Mouse (Mus musculus): ENCODE results near the gene Smarce1.

Smarce1 gene

DNA sequence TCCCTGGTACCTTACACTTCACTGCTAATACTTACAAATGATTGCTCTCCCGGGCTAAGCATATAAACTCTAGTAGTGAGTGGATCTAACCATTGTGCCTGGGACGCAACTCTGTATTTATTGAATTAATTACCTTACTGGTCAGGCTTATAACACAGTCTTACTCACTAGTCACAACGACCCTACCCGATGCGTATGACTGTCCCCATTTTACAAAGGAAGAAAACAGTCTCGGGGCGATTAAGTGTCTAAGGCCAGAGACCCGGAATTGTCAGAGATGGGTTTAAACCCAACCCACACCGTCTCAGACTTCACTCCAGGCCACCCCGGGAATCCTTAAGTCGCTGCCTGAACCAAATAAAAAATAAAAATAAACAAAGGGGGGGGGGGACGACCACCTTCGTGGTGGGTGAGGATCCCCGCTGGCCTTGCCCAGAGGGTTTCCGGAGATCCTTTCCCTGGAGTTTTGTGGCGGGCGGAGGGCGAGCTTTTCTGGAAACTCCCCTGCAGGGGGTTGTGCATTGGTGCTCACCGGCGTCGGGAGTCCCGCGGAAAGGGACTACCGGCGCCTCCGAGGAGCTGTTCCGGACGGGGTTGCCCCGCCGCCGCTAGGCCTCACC lies 1.1 kb downstream of the Smarce1 start:
- no peak for DNase-seq (ENCODE audit: low spot score in 2 of 2)

- peak in 1 of 2 experiments; percentile 45 for DNase-seq (ENCODE audit: low spot score in 2 of 2)
Measured at GRCm38 (mm10) chr11:99226298-99226697, 4.5 kb downstream of the Smarce1 start.

- no peak for DNase-seq (ENCODE audit: low spot score in 2 of 2)
Measured at GRCm38 (mm10) chr11:99223310-99223709, 7.5 kb downstream of the Smarce1 start.

DNA sequence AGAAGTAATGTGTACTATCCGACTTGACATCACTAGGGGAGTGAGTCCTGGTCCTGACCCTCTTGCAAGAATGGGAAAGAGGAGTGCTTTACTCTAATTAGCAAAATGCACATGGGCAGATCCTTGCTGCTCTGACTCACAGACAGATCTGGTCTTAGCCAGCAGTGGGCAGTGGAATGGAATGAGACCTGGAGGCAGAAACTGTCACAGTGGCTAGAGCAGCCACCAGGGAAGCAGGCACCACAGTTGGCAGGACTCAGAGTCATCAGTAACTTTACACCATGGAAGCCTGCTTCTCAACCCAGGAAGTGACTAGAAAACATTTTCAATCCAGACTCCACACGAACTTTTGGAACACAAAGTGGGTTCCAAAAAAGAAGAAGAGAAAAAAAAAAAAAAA lies 9.0 kb downstream of the Smarce1 start:
- DNase-seq (ENCODE audit: low spot score in 2 of 2) = no peak

- DNase-seq (ENCODE audit: low spot score in 2 of 2) = no peak
Measured at GRCm38 (mm10) chr11:99217248-99217986, 13.4 kb downstream of the Smarce1 start.

DNA sequence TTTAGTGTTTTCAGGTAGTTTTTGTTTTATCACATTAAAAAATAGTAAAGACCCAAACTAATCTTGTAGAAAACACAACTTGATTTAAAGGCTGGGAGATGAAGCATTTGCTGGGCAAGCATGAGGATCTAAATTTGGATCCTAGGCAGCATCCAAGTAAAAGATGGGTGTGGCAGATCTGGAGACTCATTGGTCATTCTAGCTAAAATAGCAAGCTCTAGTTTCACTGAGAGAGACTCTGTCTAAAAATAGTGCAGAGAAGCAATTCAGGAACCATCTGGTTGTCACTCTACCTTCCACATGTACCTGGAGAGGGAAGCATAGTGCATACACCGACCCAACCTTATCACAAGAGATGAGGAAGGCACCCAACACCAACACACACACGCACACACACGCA lies 14.6 kb downstream of the Smarce1 start:
- no peak for DNase-seq (ENCODE audit: low spot score in 2 of 2)

- no peak for DNase-seq (ENCODE audit: low spot score in 2 of 2)
Measured at GRCm38 (mm10) chr11:99212693-99213092, 18.1 kb downstream of the Smarce1 start.

- DNase-seq (ENCODE audit: low spot score in 2 of 2) = no peak
Measured at GRCm38 (mm10) chr11:99211964-99212363, 18.9 kb downstream of the Smarce1 start.

DNA sequence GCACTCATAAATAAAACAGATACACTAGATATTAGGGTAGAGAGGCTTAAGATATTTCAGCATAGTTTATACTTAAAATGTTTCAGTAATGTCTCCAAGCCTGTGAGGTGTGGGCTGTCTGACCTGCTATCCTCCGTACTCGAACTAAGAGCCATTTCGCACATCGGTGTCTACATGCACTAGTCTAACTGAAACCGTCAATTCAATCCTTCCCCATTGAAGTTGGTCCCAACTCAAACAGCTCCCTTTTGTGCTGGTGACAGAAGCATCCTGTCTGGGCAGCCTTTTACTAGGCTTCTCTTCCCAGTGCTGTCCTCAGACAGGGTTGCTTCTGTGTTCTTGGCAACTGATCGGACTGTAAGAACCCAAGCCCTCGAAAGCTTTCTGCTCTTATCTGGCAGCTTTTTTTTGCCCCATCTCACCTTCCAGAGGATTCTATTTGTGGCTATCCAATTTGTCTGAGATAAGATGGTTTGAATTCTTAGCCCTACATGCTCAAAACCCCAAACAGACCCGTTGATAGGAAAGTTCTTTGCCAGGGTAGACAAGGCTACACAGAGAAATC lies 22.6 kb downstream of the Smarce1 start:
- no peak for DNase-seq (ENCODE audit: low spot score in 2 of 2)

DNA sequence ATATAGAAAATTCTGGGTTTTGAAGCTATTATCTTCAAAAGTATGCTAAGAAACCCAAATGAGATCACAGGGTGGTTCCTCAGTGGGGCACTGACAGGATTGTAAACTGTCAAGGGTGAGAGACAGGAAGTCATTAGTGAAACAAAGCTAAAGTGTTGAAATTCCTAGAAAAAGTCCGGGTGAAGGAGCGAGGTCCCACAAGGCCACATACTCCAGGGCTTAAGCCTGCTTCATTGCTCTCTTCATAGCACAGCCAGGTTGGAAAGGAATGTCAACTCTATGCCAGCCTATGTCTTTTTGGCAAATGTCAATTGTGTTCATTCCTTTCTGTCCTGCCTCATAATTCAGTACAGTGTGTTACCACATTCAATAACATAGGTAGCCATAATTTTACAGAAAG lies 23.4 kb downstream of the Smarce1 start:
- DNase-seq (ENCODE audit: low spot score in 2 of 2) = no peak

GRCm38 (mm10) chr11:99206954-99207353 lies 23.9 kb downstream of the Smarce1 start:
- DNase-seq (ENCODE audit: low spot score in 2 of 2) = peak in 1 of 2 experiments; percentile 70

GRCm38 (mm10) chr11:99189154-99189582 lies 41.6 kb downstream of the Smarce1 start:
- peak; percentile 68 to 84 for DNase-seq (ENCODE audit: low spot score in 2 of 2)

DNA sequence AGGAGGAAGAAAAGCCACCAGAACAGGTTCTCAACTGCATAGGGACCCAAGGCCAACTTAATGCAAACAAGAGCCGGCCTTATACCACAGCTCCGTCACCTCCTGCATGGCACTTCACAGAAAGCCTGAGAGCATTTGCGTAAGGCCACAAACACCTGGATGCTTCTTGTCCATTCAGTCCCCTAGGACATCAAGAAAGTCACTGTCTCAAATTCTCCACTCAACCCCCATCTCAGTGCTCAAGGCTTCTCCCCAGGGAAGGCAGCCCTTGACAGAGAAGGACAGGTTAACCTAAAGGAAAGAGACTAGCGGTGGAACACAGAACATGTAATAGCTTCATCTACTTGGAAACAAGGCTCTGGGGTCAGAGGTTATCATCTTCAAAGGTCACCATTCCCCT lies 43.5 kb downstream of the Smarce1 start:
- DNase-seq (ENCODE audit: low spot score in 2 of 2) = no peak

GRCm38 (mm10) chr11:99186836-99187235 lies 44.0 kb downstream of the Smarce1 start:
- no peak for DNase-seq (ENCODE audit: low spot score in 2 of 2)

DNA sequence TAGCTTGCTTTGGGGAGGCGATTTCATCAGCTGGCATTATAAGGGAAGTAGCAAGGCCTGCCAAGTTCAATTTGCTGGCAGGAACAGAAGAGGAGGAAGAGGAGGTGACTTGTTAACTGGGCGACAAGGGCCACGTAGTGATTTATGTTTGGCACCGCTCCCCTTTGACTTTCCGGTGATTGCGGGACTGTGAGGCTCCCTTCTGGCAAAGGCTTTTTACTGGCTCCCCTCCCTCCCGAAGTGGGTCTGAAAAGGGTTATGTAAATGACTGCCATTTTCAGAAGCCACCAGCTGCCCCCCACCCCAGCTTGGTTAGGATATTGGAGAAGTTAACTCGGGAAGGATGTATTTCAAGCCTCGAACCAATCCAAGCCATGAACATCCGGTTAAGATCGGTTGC lies 48.2 kb downstream of the Smarce1 start:
- DNase-seq (ENCODE audit: low spot score in 2 of 2) = no peak

- no peak for DNase-seq (ENCODE audit: low spot score in 2 of 2)
Measured at GRCm38 (mm10) chr11:99180071-99180470, 50.7 kb downstream of the Smarce1 start.

- no peak for DNase-seq (ENCODE audit: low spot score in 2 of 2)
Measured at GRCm38 (mm10) chr11:99177925-99178198, 53.0 kb downstream of the Smarce1 start.

DNA sequence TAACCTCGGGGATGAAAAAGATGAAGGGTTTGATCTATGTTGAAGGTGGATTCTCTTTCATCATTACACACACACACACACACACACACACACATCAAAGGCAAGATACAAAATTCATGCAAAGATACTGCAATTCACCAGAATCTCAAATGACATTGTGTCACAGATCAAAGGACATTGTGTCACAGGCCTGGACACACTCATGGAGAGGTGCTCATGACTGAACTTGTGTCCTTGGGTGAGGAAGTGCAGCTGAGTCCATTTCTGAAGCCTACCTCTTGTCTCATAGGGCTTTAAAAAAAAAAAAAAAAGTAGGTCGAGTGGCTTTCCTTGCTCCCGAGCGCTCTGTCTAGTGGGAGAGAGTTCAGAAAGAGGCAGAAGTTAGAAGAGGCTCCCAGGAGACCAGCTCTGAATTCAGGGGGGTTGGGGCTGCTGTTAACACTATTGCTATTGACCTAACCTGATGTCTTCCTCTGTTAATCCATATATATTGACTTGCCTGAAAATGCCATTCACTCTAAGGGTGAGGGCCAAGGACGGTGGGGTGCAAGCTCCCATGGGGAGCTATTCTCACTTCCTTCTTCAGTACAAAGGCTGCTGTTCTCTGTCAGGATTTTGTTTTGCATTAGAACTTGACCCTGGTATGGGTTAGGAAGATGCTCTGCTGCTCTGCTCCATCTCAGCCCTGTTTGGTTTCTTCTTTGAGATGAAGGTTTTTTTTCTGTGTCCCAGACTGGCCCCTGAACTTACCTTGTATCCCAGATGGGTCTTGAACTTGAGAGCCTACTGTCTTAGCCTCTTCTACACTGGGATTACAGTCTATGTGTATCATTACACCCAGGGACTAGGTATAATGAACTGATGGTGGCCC lies 53.5 kb downstream of the Smarce1 start:
- no peak for DNase-seq (ENCODE audit: low spot score in 2 of 2)

DNA sequence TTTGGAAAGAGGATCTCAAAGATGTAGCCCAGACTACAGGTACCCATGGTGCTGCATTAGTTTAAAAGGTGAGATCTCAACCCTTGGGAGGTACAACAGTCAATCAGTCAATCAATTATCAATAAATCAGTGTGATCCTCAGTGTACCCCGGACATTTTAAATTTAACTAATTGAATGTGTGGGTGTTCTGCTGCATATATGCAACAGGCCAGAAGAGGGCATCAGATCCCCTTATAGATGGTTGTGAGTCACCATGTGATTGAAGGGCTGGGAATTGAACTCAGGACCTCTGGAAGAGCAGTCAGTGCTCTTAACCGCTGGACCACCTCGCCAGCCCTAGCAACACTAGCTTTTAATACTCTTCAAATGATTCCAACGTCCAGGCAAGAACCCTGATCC lies 58.8 kb downstream of the Smarce1 start:
- DNase-seq (ENCODE audit: low spot score in 2 of 2) = no peak

DNA sequence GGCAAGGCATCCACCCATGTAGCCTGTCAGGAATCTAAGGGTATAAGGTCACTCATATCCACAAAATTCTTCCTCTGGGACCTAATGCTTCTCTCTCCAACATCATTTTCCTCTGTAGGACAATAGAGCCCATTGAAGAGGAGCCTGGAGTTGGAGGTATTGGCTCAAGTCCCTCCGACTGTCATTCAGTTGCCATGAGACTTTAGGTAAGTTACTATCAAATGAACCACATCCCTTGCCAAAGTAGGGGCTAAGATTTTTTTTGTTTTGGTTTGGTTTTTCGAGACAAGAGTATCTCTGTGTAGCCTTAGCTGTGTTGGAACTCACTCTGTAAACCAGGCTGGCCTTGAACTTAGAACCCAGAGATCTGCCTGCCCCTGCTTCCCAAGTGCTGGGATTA lies 59.4 kb downstream of the Smarce1 start:
- DNase-seq (ENCODE audit: low spot score in 2 of 2) = no peak

- DNase-seq (ENCODE audit: low spot score in 2 of 2) = peak in 1 of 2 experiments; percentile 40
Measured at GRCm38 (mm10) chr11:99170547-99171267, 60.1 kb downstream of the Smarce1 start.

DNA sequence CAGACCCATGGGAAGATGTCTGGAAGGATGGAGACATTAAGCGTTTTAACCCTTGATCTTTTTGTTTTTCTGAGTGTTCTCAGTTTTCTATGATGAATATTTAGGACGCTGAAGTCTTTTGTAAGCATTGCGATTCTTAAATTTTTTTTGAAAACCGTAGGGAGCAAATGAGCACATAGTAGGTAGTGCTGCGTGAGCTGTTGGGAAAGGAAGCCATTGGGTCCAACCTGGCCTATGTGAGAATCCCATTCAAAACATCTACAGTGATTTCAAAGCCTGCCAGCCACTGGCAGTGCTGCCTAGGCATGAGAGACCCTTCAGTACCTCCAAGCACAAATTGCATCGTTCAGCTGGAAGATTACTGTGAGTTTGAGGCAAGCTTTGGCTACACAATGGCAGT lies 60.8 kb downstream of the Smarce1 start:
- no peak for DNase-seq (ENCODE audit: low spot score in 2 of 2)
